Mouse (Mus musculus) MEL (cell line): ENCODE data around the gene Fryl. TPM values are rescaled to one million over a fixed set of nuclear protein-coding genes. Genes with fewer than 3 reads are reported as not detected.

ENCODE experiments used
- DNase-seq: peaks from one replicate; pipeline ENCODE4 v3.0.0; 2011; ENCODE audit warnings: low read depth, low spot score
- H3K27ac ChIP-seq: 2 replicates; pipeline ENCODE4 v1.5.1; 2012; ENCODE audit warnings: low read depth, mild to moderate bottlenecking, control low read depth, low read length, moderate library complexity; ENCODE audit not compliant: control insufficient read depth
- H3K27me3 ChIP-seq, 2 experiments: fragments of 150-350 bp in 1 of 2; sonication (generic) in 1 of 2; 2 replicates each; pipeline ENCODE4 v1.6.1; 2012; ENCODE audit warnings: low read length in 2 of 2, mild to moderate bottlenecking in 2 of 2, improper control_type of control experiment in 1 of 2, moderate library complexity in 1 of 2; ENCODE audit not compliant: insufficient read depth in 2 of 2, control insufficient read depth in 1 of 2
- H3K36me3 ChIP-seq, 2 experiments: 2 replicates each; pipeline ENCODE4 v1.6.1; 2012 to 2014; ENCODE audit warnings: low read length in 2 of 2, improper control_type of control experiment in 1 of 2, inconsistent platforms in 1 of 2, mild to moderate bottlenecking in 1 of 2; ENCODE audit not compliant: insufficient read depth in 2 of 2, control insufficient read depth in 1 of 2
- H3K4me1 ChIP-seq, 2 experiments: fragments of 150-350 bp in 1 of 2; sonication (generic) in 1 of 2; 2 replicates each; pipeline ENCODE4 v1.6.1; 2012; ENCODE audit warnings: low read length in 2 of 2, improper control_type of control experiment in 1 of 2, mild to moderate bottlenecking in 1 of 2; ENCODE audit not compliant: insufficient read depth in 2 of 2, control insufficient read depth in 1 of 2
- H3K4me3 ChIP-seq, 2 experiments: fragments of 150-350 bp in 1 of 2; sonication (generic) in 1 of 2; 2 replicates each; pipeline ENCODE4 v1.5.1; 2012; ENCODE audit warnings: low read depth in 2 of 2, low read length in 2 of 2, mild to moderate bottlenecking in 2 of 2, moderate library complexity in 2 of 2, control low read depth in 1 of 2, improper control_type of control experiment in 1 of 2; ENCODE audit not compliant: control insufficient read depth in 1 of 2, insufficient read depth in 1 of 2
- H3K79me2 ChIP-seq: 2 replicates; pipeline ENCODE4 v1.6.1; 2012; ENCODE audit warnings: mild to moderate bottlenecking, low read length, moderate library complexity; ENCODE audit not compliant: control insufficient read depth, poor library complexity, insufficient read depth
- H3K9ac ChIP-seq: 2 replicates; pipeline ENCODE4 v1.6.1; 2012; ENCODE audit warnings: low read depth, mild to moderate bottlenecking, control low read depth, low read length, moderate library complexity; ENCODE audit not compliant: control insufficient read depth, poor library complexity, severe bottlenecking
- H3K9me3 ChIP-seq: fragments of 150-350 bp; sonication (generic); replicated peaks from 2 replicates; pipeline ENCODE4 v1.6.1; 2012; ENCODE audit warnings: mild to moderate bottlenecking, low read length, improper control_type of control experiment, moderate library complexity; ENCODE audit not compliant: insufficient read depth
- BHLHE40 ChIP-seq: IDR thresholded peaks from 2 replicates; pipeline ENCODE4 v1.6.1; 2012; ENCODE audit warnings: low read depth, mild to moderate bottlenecking, inconsistent platforms, low read length, improper control_type of control experiment, borderline replicate concordance
- CHD1 ChIP-seq: IDR thresholded peaks from 2 replicates; pipeline ENCODE4 v1.6.1; 2012; ENCODE audit warnings: low read depth, mild to moderate bottlenecking, inconsistent platforms, low read length, improper control_type of control experiment
- E2F4 ChIP-seq: IDR thresholded peaks from 2 replicates; pipeline ENCODE4 v1.6.1; 2011; ENCODE audit warnings: low read depth, low read length, improper control_type of control experiment, borderline replicate concordance
- EP300 ChIP-seq, 2 experiments: IDR thresholded peaks; 2 replicates each; pipeline ENCODE4 v1.6.1; 2011; ENCODE audit warnings: improper control_type of control experiment in 2 of 2, low read length in 2 of 2, low read depth in 1 of 2, mild to moderate bottlenecking in 1 of 2
- GABPA ChIP-seq: IDR thresholded peaks from 2 replicates; pipeline ENCODE4 v1.6.1; 2012; ENCODE audit warnings: low read depth, mild to moderate bottlenecking, inconsistent platforms, low read length, improper control_type of control experiment, moderate library complexity
- JUND ChIP-seq: IDR thresholded peaks from 2 replicates; pipeline ENCODE4 v1.6.1; 2011; ENCODE audit warnings: low read depth, mild to moderate bottlenecking, improper control_type of control experiment, low read length
- KAT2A ChIP-seq: conservative IDR thresholded peaks from 2 replicates; pipeline ENCODE4 v1.6.1; 2012; ENCODE audit warnings: low read depth, low read length, improper control_type of control experiment, inconsistent platforms
- MAZ ChIP-seq: IDR thresholded peaks from 2 replicates; pipeline ENCODE4 v1.6.1; 2012; ENCODE audit warnings: low read depth, mild to moderate bottlenecking, inconsistent platforms, low read length, improper control_type of control experiment
- MXI1 ChIP-seq: IDR thresholded peaks from 2 replicates; pipeline ENCODE4 v1.6.1; 2011; ENCODE audit warnings: mild to moderate bottlenecking, low read depth, low read length, improper control_type of control experiment
- POLR2AphosphoS5 ChIP-seq: IDR thresholded peaks from 2 replicates; pipeline ENCODE4 v1.6.1; 2012; ENCODE audit warnings: low read depth, borderline replicate concordance, mild to moderate bottlenecking, inconsistent platforms, low read length, moderate library complexity, mixed read lengths
- RCOR1 ChIP-seq: IDR thresholded peaks from 2 replicates; pipeline ENCODE4 v1.6.1; 2012; ENCODE audit warnings: low read depth, mild to moderate bottlenecking, inconsistent platforms, low read length, improper control_type of control experiment
- SMC3 ChIP-seq: IDR thresholded peaks from 2 replicates; pipeline ENCODE4 v1.6.1; 2011; ENCODE audit warnings: low read depth, low read length, improper control_type of control experiment
- TBP ChIP-seq: IDR thresholded peaks from 2 replicates; pipeline ENCODE4 v1.8.0; 2011; ENCODE audit warnings: low read depth, low read length, improper control_type of control experiment
- TCF12 ChIP-seq: IDR thresholded peaks from 2 replicates; pipeline ENCODE4 v1.6.1; 2014; ENCODE audit warnings: low read depth, mild to moderate bottlenecking, inconsistent platforms, low read length, improper control_type of control experiment, moderate library complexity
- UBTF ChIP-seq: IDR thresholded peaks from 2 replicates; pipeline ENCODE4 v1.6.1; 2012; ENCODE audit warnings: low read depth, mild to moderate bottlenecking, inconsistent platforms, low read length, improper control_type of control experiment, moderate library complexity, borderline replicate concordance; ENCODE audit not compliant: insufficient read depth
- ZKSCAN1 ChIP-seq: IDR thresholded peaks from 2 replicates; pipeline ENCODE4 v1.6.1; 2012; ENCODE audit warnings: low read depth, mild to moderate bottlenecking, inconsistent platforms, low read length, improper control_type of control experiment, moderate library complexity
- ZMIZ1 ChIP-seq: IDR thresholded peaks from 2 replicates; pipeline ENCODE4 v1.6.1; 2012; ENCODE audit warnings: low read depth, mild to moderate bottlenecking, inconsistent platforms, low read length, improper control_type of control experiment, moderate library complexity
- polyA plus RNA-seq, 2 experiments: library from polyadenylated mRNA; stranded (reverse) in 1 of 2; unstranded in 1 of 2; fragments of >175 nt in 1 of 2; fragments of >200 nt in 1 of 2; gene quantifications; 2 replicates each; pipeline versions ENCODE4 v1.2.1 to v1.2.4; 2012; ENCODE audit warnings: low replicate concordance in 2 of 2, low read depth in 1 of 2; ENCODE audit not compliant: insufficient read length in 2 of 2, insufficient read depth in 1 of 2, missing spikeins in 1 of 2
- total RNA-seq: library from RNA; depleted of rRNA; stranded (reverse); fragments of 300-350 nt; gene quantifications from 2 replicates; pipeline ENCODE4 v1.2.3, GENCODE M21; 2012

Gene Fryl
- total and polyA plus RNA-seq, 3 experiments: 18.8 to 188 (median 39.7) TPM

DNA sequence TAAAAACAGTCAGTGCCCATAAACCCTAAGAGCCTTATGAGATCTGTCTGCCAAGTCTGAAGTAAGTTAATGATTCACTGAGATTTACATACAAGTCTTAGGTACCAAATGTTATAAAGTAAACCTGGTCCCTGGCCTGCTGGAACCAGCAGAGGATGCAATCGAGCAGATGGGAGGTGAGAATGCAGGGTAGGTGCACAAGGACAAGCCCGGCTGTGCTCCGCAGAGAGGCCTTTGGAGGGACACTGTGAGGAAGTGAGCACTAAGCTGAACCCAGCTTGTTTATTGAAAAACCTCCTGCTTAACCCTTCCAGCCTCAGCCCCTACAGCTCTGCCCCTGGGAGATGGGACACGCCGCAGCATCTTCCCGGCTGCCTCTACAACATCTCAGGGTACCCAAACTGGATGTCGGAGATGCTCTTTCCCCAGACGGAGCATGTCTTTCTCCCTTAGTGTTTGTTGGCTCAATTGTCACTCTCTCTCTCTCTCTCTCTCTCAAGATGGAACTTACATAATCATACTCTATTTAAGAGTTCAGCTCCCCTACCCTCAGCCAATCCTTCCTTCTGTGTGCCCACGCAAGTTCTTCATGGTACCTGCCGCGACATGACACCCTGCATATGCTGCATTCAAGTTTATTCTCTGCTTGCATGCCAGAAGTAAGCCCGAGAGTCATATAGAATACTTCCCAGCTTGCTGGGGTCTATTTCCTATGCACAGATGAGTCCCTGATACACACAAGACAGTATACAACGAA, 136.3 kb downstream of the Fryl start:
- H3K36me3 ChIP-seq: peaks cover 0 to 3% of the 10 kb centered on the region in 2 experiments; a peak in 1 of 4 replicates
- TF ChIP-seq KAT2A (no peak), POLR2AphosphoS5 (no peak), JUND (no peak), CHD1 (no peak), GABPA (no peak), UBTF (no peak), ZKSCAN1 (no peak), ZMIZ1 (no peak), E2F4 (no peak), TBP (no peak), SMC3 (no peak), TCF12 (no peak), MAZ (no peak), MXI1 (no peak), BHLHE40 (no peak), RCOR1 (no peak)
- TF ChIP-seq, all 39 proteins: peak for 0

GRCm38 (mm10) chr5:73119524-73119923, 136.9 kb downstream of the Fryl start:
- DNase-seq: no peak
- Histone ChIP-seq H3K9ac (no peak overlapping the region), H3K9me3 (no peaks in the 10 kb centered on the region), H3K4me3 (no peak overlapping the region), H3K27ac (no peak overlapping the region), H3K79me2 (no peaks in the 10 kb centered on the region), H3K27me3 (no peaks in the 10 kb centered on the region), H3K4me1 (no peaks in the 10 kb centered on the region), H3K36me3 (peaks cover 0 to 2% of the 10 kb centered on the region in 2 experiments; a peak in 1 of 4 replicates)
- TF ChIP-seq UBTF (no peak), KAT2A (no peak), EP300 (IDR thresholded peaks at IDR 0.05; ENCODE audit: low read depth in 1 of 2, low read length in 2 of 2) (no peak), ZMIZ1 (no peak)

More for the DNA sequence above, 136.3 kb downstream of the Fryl start:
- H3K9me3 ChIP-seq: no peaks in the 10 kb centered on the region
- H3K4me3 ChIP-seq: no peak overlapping the region
- no peaks in the 10 kb centered on the region for H3K4me1 ChIP-seq
- H3K79me2 ChIP-seq: no peaks in the 10 kb centered on the region
- H3K27ac ChIP-seq: no peak overlapping the region
- no peak for DNase-seq
- H3K27me3 ChIP-seq: no peaks in the 10 kb centered on the region
- H3K9ac ChIP-seq: no peak overlapping the region
